Mouse (Mus musculus) small intestine, adult 2 months (tissue): ENCODE results near the gene 4930512M02Rik. TPM values are rescaled to one million over a fixed set of nuclear protein-coding genes. Genes with fewer than 3 reads are reported as not detected.

Source experiments
- H3K27ac ChIP-seq: fragments of 200-500 bp; 2 replicates; pipeline ENCODE4 v1.5.1; 2012; ENCODE audit warnings: low read depth, low read length, control low read depth, inconsistent platforms; ENCODE audit not compliant: insufficient read depth
- H3K27me3 ChIP-seq: fragments of 200-500 bp; 2 replicates; pipeline ENCODE4 v1.6.1; 2012; ENCODE audit warnings: mild to moderate bottlenecking, moderate library complexity, low read length, inconsistent platforms; ENCODE audit not compliant: control insufficient read depth, insufficient read depth
- H3K36me3 ChIP-seq: fragments of 200-500 bp; 2 replicates; pipeline ENCODE4 v1.6.1; 2012; ENCODE audit warnings: mild to moderate bottlenecking, low read length, control low read depth, inconsistent platforms; ENCODE audit not compliant: control insufficient read depth, insufficient read depth
- H3K4me1 ChIP-seq: fragments of 200-500 bp; 2 replicates; pipeline ENCODE4 v1.6.1; 2012; ENCODE audit warnings: low read length, inconsistent platforms, mixed read lengths; ENCODE audit not compliant: control insufficient read depth, insufficient read depth, insufficient read length
- H3K4me3 ChIP-seq: fragments of 200-500 bp; 2 replicates; pipeline ENCODE4 v1.5.1; 2012; ENCODE audit warnings: low read depth, mild to moderate bottlenecking, control low read depth, inconsistent platforms, low read length, moderate library complexity
- CTCF ChIP-seq: fragments of 200-500 bp; IDR thresholded peaks from 2 replicates; pipeline ENCODE4 v1.5.1; 2012; ENCODE audit warnings: low read depth, mild to moderate bottlenecking, control low read depth, inconsistent platforms, low read length, moderate library complexity, mixed read lengths; ENCODE audit not compliant: insufficient replicate concordance, insufficient read length; ENCODE audit errors: extremely low read depth
- POLR2A ChIP-seq: fragments of 200-500 bp; IDR thresholded peaks from 2 replicates; pipeline ENCODE4 v1.6.1; 2012; ENCODE audit warnings: low read depth, mild to moderate bottlenecking, control low read depth, inconsistent platforms, low read length, moderate library complexity
- WGBS: fragments of 180-500 bp; shearing (Covaris S2); methylation state at CpG from one replicate; pipeline ENCODE4 v1.1.7; 2018; 5-methylcytosine and 5-hydroxymethylcytosine counted together
- polyA plus RNA-seq: library from polyadenylated mRNA; depleted of rRNA; stranded (reverse); fragments of >200 nt; gene quantifications from 2 replicates; pipeline ENCODE4 v1.2.3, GENCODE M21; 2012

4930512M02Rik gene
- polyA plus RNA-seq, 1 experiment: not detected

DNA sequence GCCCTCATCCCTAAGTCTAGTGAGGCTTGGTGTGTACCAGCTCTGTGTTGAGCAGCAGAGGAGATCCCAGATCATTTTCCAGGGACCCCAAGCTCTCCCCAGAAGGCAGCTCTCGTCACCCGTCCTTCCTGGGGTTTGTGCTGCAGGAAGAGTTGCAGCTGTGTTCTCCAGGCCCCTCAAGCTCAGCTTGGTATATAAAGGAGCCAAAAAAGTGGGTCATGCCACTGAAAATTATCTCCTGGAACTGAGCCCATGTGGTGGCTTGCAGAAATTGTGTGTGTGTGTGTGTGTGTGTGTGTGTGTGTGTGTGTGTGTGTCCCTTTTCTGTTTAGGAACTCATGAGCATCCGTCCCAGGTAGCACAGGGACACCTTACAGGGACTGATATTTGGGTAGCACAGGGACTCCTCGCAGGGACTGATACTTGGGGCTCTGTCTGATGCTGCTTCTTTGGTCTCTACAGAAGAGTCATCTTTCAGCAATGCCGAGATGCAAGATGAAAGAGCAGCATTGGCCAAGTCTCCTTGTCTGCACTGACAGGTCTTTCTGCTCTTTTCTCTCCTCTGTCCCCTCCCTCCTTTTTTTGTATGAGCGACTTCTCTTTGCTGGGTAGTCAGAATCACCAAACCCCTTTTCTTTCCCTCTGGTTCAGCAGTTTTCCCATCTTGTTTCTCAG, 62.4 kb downstream of the 4930512M02Rik start:
- TF ChIP-seq POLR2A: no peak
- TF ChIP-seq CTCF: no peak
- no peak overlapping the region for H3K27ac ChIP-seq
- H3K4me1 ChIP-seq: 0 out of 2 replicates have a peak, but pooled peaks cover 2% of the 10 kb centered on the region
- H3K36me3 ChIP-seq: no peaks in the 10 kb centered on the region
- 67% methylated on average over 6 of the region's 6 CpGs for WGBS
- no peak overlapping the region for H3K4me3 ChIP-seq
- no peaks in the 10 kb centered on the region for H3K27me3 ChIP-seq

DNA sequence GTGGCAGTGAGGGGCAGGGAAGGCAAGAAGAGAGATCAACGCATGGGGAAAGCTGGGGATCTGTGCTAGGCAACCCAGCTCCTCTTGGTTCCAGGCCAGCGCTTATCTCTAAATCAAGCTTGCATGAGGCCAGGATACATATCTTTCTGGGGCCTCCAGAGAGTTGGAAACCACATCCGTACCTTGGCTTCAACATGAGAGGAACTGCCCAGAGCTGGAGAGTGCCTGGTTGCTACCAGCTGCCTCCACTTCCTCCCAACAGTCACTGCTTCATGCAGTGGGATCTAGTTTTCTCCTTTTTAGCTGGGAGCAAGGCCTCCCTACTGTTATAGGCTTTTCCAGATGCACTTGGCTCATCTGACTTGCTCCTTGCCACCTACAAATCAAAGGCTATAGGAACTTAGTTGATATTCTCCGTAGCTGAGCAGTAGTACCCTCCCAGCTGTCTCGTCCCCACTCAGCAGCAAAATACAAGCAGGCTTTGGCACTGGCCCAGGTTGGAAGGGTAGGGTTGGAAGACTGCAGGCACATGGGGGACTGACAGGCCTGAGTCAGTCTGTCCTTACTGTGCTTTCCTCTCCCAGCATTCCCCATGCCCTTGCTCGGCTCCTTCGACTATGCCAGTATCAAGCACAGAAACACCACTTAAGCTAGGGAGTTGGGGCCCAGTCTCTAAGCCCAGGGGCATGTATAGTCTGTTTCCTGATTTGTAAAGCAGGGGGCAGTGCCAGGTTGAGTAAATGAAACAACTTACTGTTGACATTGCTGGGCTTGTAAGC, 63.2 kb downstream of the 4930512M02Rik start:
- no peaks in the 10 kb centered on the region for H3K36me3 ChIP-seq
- 0 out of 2 replicates have a peak, but pooled peaks cover 2% of the 10 kb centered on the region for H3K4me1 ChIP-seq
- 0 out of 2 replicates have a peak overlapping the region, but pooled peaks have one; percentile 1 for H3K27ac ChIP-seq
- no peak overlapping the region for H3K4me3 ChIP-seq
- WGBS: 59% methylated on average over 7 of the region's 7 CpGs
- no peak for TF ChIP-seq CTCF
- no peak for TF ChIP-seq POLR2A
- H3K27me3 ChIP-seq: no peaks in the 10 kb centered on the region

DNA sequence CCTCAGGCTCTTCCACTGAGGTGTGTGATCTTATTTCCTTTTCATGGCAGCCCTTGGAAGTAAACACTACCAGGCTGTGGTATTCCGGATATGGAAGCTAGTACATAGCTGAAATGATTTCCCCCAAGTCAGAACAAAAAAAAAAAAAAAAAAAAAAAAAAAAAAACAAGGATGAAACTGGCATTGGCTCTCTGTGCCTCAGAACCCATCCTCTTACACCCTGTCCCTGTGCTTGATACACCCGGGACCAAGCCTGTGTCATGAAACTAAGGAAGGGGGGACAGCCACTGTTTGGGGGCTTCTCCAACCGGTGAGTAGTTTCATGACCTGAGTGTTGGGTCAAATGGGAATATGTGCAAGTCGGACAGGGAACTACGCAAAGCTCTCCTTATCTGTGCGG, 66.5 kb downstream of the 4930512M02Rik start:
- TF ChIP-seq CTCF: no peak
- no peak for TF ChIP-seq POLR2A
- H3K4me1 ChIP-seq: peaks cover 7% of the 10 kb centered on the region; the same call in 1 of the 2 replicates
- WGBS: 71% methylated on average over 6 of the region's 6 CpGs

DNA sequence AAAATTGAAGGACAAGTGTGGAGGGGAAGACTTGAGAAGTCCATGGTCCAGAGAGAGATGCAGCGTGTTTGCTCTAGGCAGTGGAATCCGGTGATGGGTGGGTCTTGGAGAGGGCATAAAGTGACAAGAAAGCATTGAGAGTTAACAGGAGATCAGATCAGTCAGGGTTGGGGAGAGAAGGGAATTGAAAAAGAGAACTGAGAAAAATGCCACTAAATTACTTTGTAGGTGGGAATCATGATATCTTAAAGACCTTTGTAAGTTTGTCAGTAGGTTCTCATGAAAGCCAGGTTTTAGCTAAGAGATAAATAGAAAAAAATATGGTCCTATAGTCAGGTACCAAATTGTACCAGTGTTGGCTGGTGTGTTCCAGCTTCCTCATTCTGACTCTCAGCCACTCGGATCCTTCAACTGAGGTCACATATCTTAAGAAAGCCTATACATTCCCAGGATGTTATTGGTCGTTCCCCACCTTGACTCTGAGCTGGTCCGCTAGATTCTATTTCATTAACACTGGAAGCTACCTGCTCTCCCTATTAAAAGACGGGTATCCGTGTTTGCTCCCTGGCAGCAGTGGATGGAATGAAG, 68.4 kb downstream of the 4930512M02Rik start:
- H3K4me1 ChIP-seq: peaks cover 7% of the 10 kb centered on the region; the same call in 1 of the 2 replicates
- no peak overlapping the region for H3K27ac ChIP-seq
- no peak overlapping the region for H3K4me3 ChIP-seq
- TF ChIP-seq CTCF (no peak), POLR2A (no peak)
- 75% methylated on average over 7 of the region's 7 CpGs for WGBS
- no peaks in the 10 kb centered on the region for H3K27me3 ChIP-seq
- no peaks in the 10 kb centered on the region for H3K36me3 ChIP-seq

More for the DNA sequence above, 66.5 kb downstream of the 4930512M02Rik start:
- Histone ChIP-seq H3K27me3 (no peaks in the 10 kb centered on the region), H3K27ac (no peak overlapping the region), H3K4me3 (no peak overlapping the region), H3K36me3 (no peaks in the 10 kb centered on the region)

DNA sequence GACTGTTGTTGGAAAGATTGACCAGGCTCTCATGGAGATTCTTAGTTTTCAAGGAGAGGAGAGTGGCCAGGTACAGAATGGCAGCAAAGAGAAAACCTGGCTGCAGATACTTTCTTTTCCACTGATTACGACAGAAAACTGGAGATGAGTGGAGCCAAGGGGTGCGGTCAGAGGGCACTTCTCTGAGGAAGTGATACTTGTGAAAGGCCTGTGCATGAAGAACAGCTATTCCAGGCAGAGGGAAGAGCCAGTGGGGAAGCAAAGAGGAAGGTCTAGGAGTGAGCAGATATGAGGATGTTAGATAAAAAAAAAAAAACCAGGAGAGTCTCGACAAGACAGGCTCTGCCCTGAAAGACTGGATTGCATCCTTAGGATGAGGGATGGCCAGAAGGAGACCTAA, 69.0 kb downstream of the 4930512M02Rik start:
- Histone ChIP-seq H3K4me3 (no peak overlapping the region), H3K36me3 (no peaks in the 10 kb centered on the region), H3K27ac (no peak overlapping the region), H3K4me1 (peaks cover 5% of the 10 kb centered on the region; the same call in 1 of the 2 replicates), H3K27me3 (no peaks in the 10 kb centered on the region)
- WGBS: 52% methylated on average over 3 of the region's 3 CpGs
- TF ChIP-seq CTCF (no peak), POLR2A (no peak)

DNA sequence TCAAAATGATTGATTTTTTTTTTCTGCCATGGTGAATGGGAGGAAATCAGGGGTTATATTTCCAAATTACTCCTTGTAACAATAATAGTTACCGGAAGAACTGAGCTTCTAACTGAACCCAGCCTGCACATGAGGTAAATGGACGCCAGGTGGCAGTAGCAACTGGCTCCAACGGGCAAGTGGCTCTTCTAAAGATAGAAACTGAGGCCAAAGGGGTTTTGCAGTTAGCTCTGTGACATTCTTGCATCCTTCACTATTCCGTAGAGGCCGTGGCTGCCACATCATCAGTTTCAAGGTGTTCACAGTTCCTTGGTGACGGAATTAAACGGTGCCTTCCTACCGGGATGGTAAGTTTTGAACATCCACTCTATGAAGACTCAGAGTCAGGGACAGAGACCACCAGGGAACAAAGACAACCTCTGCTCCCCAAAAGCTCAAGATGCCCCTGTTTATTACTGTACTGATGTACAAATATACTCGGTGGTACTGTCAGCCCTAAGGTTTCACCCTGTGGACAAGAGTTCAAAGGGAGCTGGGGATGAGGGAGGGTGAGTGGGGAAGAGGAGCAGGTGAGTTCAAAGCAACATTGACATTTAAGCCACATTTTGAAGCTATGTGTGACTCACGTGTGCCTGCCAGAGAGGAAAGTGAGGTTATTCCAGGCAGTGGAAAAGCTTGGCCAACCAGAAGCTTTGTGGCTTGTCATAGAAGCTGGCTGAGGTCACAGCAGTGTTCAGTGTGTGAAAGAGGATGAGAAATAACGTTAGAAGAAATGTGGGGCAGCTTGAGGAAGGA, 70.3 kb downstream of the 4930512M02Rik start:
- Histone ChIP-seq H3K36me3 (no peaks in the 10 kb centered on the region), H3K27ac (no peak overlapping the region), H3K4me1 (peaks cover 5% of the 10 kb centered on the region; the same call in 1 of the 2 replicates), H3K27me3 (no peaks in the 10 kb centered on the region), H3K4me3 (no peak overlapping the region)
- 38% methylated on average over 11 of the region's 11 CpGs for WGBS
- TF ChIP-seq CTCF (peak; percentile 86; the same call in 1 of the 2 replicates), POLR2A (no peak)

DNA sequence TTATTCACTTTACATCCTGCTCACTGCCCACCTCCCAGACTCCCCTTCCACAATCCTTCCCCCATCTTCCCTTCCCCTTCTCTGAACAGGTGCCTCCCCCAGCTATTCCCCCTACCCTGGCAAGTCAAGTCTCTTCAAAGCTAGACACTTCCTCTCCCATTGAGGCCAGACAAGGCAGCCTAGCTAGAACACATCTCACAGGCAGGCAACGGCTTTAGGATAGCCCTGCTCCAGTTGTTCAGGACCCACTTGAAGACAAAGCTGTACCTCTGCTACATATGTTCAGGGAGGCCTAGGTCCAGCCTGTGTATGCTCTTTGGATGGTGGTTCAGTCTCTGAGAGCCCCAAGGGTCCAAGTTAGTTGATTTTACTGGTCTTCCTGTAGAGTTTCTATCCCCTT, 71.4 kb downstream of the 4930512M02Rik start:
- H3K27me3 ChIP-seq: no peaks in the 10 kb centered on the region
- peaks cover 5% of the 10 kb centered on the region; the same call in 1 of the 2 replicates for H3K4me1 ChIP-seq
- no peak overlapping the region for H3K4me3 ChIP-seq
- H3K36me3 ChIP-seq: no peaks in the 10 kb centered on the region
- H3K27ac ChIP-seq: no peak overlapping the region
- WGBS: 85% methylated on average over 1 of the region's 1 CpGs
- TF ChIP-seq CTCF (no peak), POLR2A (no peak)
